Comparison of ENCODE assay signal across 8 mouse cellular contexts in the genomic region with DNA sequence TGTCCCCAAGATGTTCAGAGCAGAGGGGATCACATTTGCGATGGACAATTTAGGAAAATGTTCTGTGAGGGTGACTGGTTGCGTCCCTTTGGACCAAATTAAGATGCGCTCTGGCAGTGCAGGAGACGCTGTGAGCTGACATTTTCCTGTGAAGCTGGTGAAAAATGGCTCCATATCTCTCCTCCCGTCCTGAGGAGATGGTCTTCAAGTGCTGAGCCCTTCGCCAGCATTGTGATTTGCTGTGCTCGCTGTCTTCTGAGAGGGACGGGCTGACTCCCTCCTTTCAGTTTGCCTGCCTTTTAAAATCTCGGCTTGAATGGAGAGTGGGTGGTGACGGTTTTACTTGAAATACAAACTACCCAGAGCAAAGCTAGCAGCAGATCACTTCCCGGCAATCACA.
DNase-seq lines count a peak whose midpoint lies in the region; ATAC-seq and TF ChIP-seq lines count a peak whose summit lies in the region.

No protein-coding gene starts in this region.

- no peaks in the 10 kb centered on the region for H3K36me3 ChIP-seq in heart, embryonic 14.5 days (ENCODE audit: control insufficient read depth, insufficient read depth, low read length)
- H3K36me3 ChIP-seq in embryonic facial prominence, embryonic 11.5 days (replicated peaks; ENCODE audit: control insufficient read depth, insufficient read depth, low read depth, low read length), result no peaks in the 10 kb centered on the region
- no peaks in the 10 kb centered on the region for H3K36me3 ChIP-seq in hindbrain, postnatal 0 days (ENCODE audit: insufficient read depth, low read length)
- no peaks in the 10 kb centered on the region for H3K36me3 ChIP-seq in midbrain, embryonic 10.5 days

- H3K4me3 ChIP-seq in heart, embryonic 14.5 days (ENCODE audit: control insufficient read depth in 1 of 2, insufficient read depth in 1 of 2, low read depth in 1 of 2, low read length in 2 of 2), result peak overlapping the region; percentile 31 to 42
- H3K4me3 ChIP-seq in embryonic facial prominence, embryonic 11.5 days (ENCODE audit: low read depth, low read length), result peak overlapping the region; percentile 41
- H3K4me3 ChIP-seq in hindbrain, postnatal 0 days (ENCODE audit: low read length), result peak overlapping the region; percentile 61
- peak overlapping the region; percentile 53 for H3K4me3 ChIP-seq in midbrain, embryonic 10.5 days

- H3K27ac ChIP-seq in heart, embryonic 14.5 days (replicated peaks in 1 of 2; ENCODE audit: control insufficient read depth in 1 of 2, insufficient read depth in 1 of 2, low read depth in 2 of 2, low read length in 2 of 2), result no peak overlapping the region
- no peak overlapping the region for H3K27ac ChIP-seq in embryonic facial prominence, embryonic 11.5 days (replicated peaks; ENCODE audit: low read depth, low read length)
- H3K27ac ChIP-seq in hindbrain, postnatal 0 days, result peak overlapping the region; percentile 73
- peak overlapping the region; percentile 76 for H3K27ac ChIP-seq in midbrain, embryonic 10.5 days (replicated peaks)

- ATAC-seq in heart, embryonic 14.5 days (ENCODE audit: insufficient number of reproducible peaks, insufficient read depth, low FRiP score, low read depth), result no peak
- no peak for ATAC-seq in embryonic facial prominence, embryonic 11.5 days (replicated peaks; ENCODE audit: insufficient number of reproducible peaks, low FRiP score, low TSS enrichment, low read depth)
- ATAC-seq in hindbrain, postnatal 0 days, result peak; percentile 67

- 5% methylated on average over 11 of the region's 11 CpGs for WGBS in heart, embryonic 14.5 days
- WGBS in embryonic facial prominence, embryonic 11.5 days, result 3% methylated on average over 11 of the region's 11 CpGs
- 2% methylated on average over 11 of the region's 11 CpGs for WGBS in hindbrain, postnatal 0 days
- WGBS in midbrain, embryonic 10.5 days, result 4% methylated on average over 11 of the region's 11 CpGs

- H3K4me1 ChIP-seq in heart, embryonic 14.5 days (ENCODE audit: control insufficient read depth in 2 of 2, insufficient read depth in 2 of 2, low read length in 2 of 2), result peaks cover 6 to 15% of the 10 kb centered on the region in 2 experiments
- no peaks in the 10 kb centered on the region for H3K4me1 ChIP-seq in embryonic facial prominence, embryonic 11.5 days (ENCODE audit: control insufficient read depth, insufficient read depth, low read length)
- no peaks in the 10 kb centered on the region for H3K4me1 ChIP-seq in hindbrain, postnatal 0 days (ENCODE audit: insufficient read depth, low read length)
- peaks cover 27% of the 10 kb centered on the region for H3K4me1 ChIP-seq in midbrain, embryonic 10.5 days

- no peaks in the 10 kb centered on the region for H3K9me3 ChIP-seq in heart, embryonic 14.5 days (ENCODE audit: control insufficient read depth, low read length)
- H3K9me3 ChIP-seq in embryonic facial prominence, embryonic 11.5 days (replicated peaks; ENCODE audit: control insufficient read depth, low read length), result no peaks in the 10 kb centered on the region
- no peaks in the 10 kb centered on the region for H3K9me3 ChIP-seq in hindbrain, postnatal 0 days (ENCODE audit: low read length)
- no peaks in the 10 kb centered on the region for H3K9me3 ChIP-seq in midbrain, embryonic 10.5 days (replicated peaks)

- DNase-seq in heart, adult 11 months, result no peak
- DNase-seq in embryonic facial prominence, embryonic 11.5 days (ENCODE audit: low spot score), result peak; percentile 17
- DNase-seq in hindbrain, postnatal 0 days (ENCODE audit: low spot score), result peak; percentile 71
- DNase-seq in midbrain, embryonic 10.5 days (ENCODE audit: low spot score), result peak; percentile 33
- DNase-seq in natural killer cell, adult 2 months (ENCODE audit: low spot score in 2 of 2), result no peak
- no peak for DNase-seq in gastrocnemius, postnatal 25 days
- no peak for DNase-seq in adipocyte (ENCODE audit: low spot score)

- no peak for TF ChIP-seq CTCF in hindbrain, postnatal 0 days (IDR thresholded peaks at IDR 0.05; ENCODE audit: low read depth)

- H3K27me3 ChIP-seq in heart, embryonic 14.5 days (ENCODE audit: control insufficient read depth, insufficient read depth, low read length), result peaks cover 7% of the 10 kb centered on the region; the same call in 1 of the 2 replicates
- no peaks in the 10 kb centered on the region for H3K27me3 ChIP-seq in embryonic facial prominence, embryonic 11.5 days (ENCODE audit: control insufficient read depth, insufficient read depth, low read length)
- no peaks in the 10 kb centered on the region for H3K27me3 ChIP-seq in hindbrain, postnatal 0 days (ENCODE audit: insufficient read depth, low read length)
- peaks cover 13% of the 10 kb centered on the region for H3K27me3 ChIP-seq in midbrain, embryonic 10.5 days (ENCODE audit: low read depth, poor library complexity, severe bottlenecking)

- H3K9ac ChIP-seq in heart, embryonic 14.5 days (ENCODE audit: low read length), result 0 out of 2 replicates have a peak overlapping the region, but pooled peaks have one; percentile 14
- H3K9ac ChIP-seq in embryonic facial prominence, embryonic 11.5 days (replicated peaks; ENCODE audit: low read length), result 0 out of 2 replicates have a peak overlapping the region, but pooled peaks have one; percentile 35
- H3K9ac ChIP-seq in hindbrain, postnatal 0 days (replicated peaks; ENCODE audit: low read length), result peak overlapping the region; percentile 63

- peak overlapping the region; percentile 87 for H3K4me2 ChIP-seq in heart, embryonic 14.5 days (ENCODE audit: low read length)
- H3K4me2 ChIP-seq in embryonic facial prominence, embryonic 11.5 days (ENCODE audit: low read depth, low read length), result peak overlapping the region; percentile 72
- peak overlapping the region; percentile 61 for H3K4me2 ChIP-seq in hindbrain, postnatal 0 days (ENCODE audit: low read depth, low read length)

Comparison
In these comparisons a context has a peak if more than half of its experiments do, and no peak if none do; other contexts are left out.
1. H3K27ac ChIP-seq: peak in hindbrain, postnatal 0 days (single experiment) and midbrain, embryonic 10.5 days (single experiment); none in heart, embryonic 14.5 days (0 of 2) and embryonic facial prominence, embryonic 11.5 days (single experiment).
2. DNase-seq: peak in embryonic facial prominence, embryonic 11.5 days (single experiment), hindbrain, postnatal 0 days (single experiment) and midbrain, embryonic 10.5 days (single experiment); none in heart, adult 11 months (single experiment), natural killer cell, adult 2 months (0 of 2), gastrocnemius, postnatal 25 days (single experiment) and adipocyte (single experiment).
3. Peak in every context shown above with its lines, with median percentiles within 50 percentile points of each other: H3K4me2 ChIP-seq, H3K4me3 ChIP-seq and H3K9ac ChIP-seq.